9 mouse cellular contexts compared by ENCODE assay signal in the genomic region with DNA sequence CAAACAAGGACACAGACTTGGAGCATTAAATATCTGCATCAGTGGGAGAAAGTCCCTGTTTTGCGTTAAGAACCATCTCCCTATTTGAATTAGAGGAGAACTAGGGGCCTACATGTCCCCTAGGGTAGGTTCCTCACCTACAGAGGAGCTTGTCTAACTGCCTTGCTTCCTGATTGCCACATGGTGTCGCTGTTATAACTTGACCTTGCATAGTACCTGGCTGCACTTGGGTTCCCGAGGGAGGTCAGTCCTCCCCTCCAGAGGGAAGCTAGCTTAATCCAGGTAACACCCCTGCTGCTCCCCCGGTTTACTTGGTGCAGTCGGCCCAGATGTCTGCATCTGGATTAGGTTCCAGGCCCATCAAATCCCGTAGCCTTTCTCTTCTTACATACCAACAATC. TPM values are rescaled to one million over a fixed set of nuclear protein-coding genes. Genes with fewer than 3 reads are reported as not detected.
DNase-seq lines count a peak whose midpoint lies in the region; ATAC-seq lines count a peak whose summit lies in the region.
"Had no signal": no experiment of that assay in that cellular context is flagged by ENCODE, and none has a peak within 500 bp of the region (broad histone marks: within the 10 kb centered on the region; RNA-seq: fewer than 3 reads in every experiment).

No protein-coding gene starts in this region.

- no peak overlapping the region for H3K4me2 ChIP-seq in midbrain, embryonic 11.5 days
- H3K4me2 ChIP-seq: embryonic facial prominence, embryonic 15.5 days had no signal

- H3K9ac ChIP-seq in midbrain, embryonic 11.5 days (ENCODE audit: low read length) = no peak overlapping the region
- H3K9ac ChIP-seq: embryonic facial prominence, embryonic 15.5 days had no signal

- ATAC-seq in midbrain, embryonic 11.5 days (ENCODE audit: low FRiP score) = no peak

- 34% methylated on average over 6 of the region's 6 CpGs for WGBS in midbrain, embryonic 11.5 days
- 27% methylated on average over 6 of the region's 6 CpGs for WGBS in midbrain, embryonic 10.5 days

- H3K4me1 ChIP-seq in midbrain, embryonic 11.5 days (ENCODE audit: control insufficient read depth, insufficient read depth, low read length) = no peaks in the 10 kb centered on the region
- H3K4me1 ChIP-seq in midbrain, embryonic 10.5 days = no peaks in the 10 kb centered on the region
- H3K4me1 ChIP-seq: embryonic facial prominence, embryonic 15.5 days had no signal

- DNase-seq in adrenal gland, postnatal 14 days = peak; percentile 33
- DNase-seq in adrenal gland, adult 2 months = no peak
- peak; percentile 82 for DNase-seq in midbrain, embryonic 11.5 days (ENCODE audit: low spot score, missing footprints)
- no peak for DNase-seq in midbrain, embryonic 10.5 days (ENCODE audit: low spot score)
- DNase-seq in kidney, postnatal 14 days = peak; percentile 36
- DNase-seq in thymus, postnatal 4 days = peak; percentile 19
- DNase-seq in spleen, postnatal 36 days (ENCODE audit: low spot score in 2 of 2) = no peak
- no peak for DNase-seq in gastrocnemius, postnatal 25 days

- no peaks in the 10 kb centered on the region for H3K9me3 ChIP-seq in midbrain, embryonic 11.5 days (ENCODE audit: control insufficient read depth, low read length)
- no peaks in the 10 kb centered on the region for H3K9me3 ChIP-seq in midbrain, embryonic 10.5 days (replicated peaks)
- H3K9me3 ChIP-seq: embryonic facial prominence, embryonic 15.5 days had no signal

- H3K4me3 ChIP-seq in midbrain, embryonic 11.5 days (ENCODE audit: low read depth, low read length) = no peak overlapping the region
- no peak overlapping the region for H3K4me3 ChIP-seq in midbrain, embryonic 10.5 days
- H3K4me3 ChIP-seq: embryonic facial prominence, embryonic 15.5 days had no signal

- no peak overlapping the region for H3K27ac ChIP-seq in midbrain, embryonic 11.5 days (ENCODE audit: low read depth, low read length)
- H3K27ac ChIP-seq in midbrain, embryonic 10.5 days (replicated peaks) = no peak overlapping the region
- H3K27ac ChIP-seq: embryonic facial prominence, embryonic 15.5 days had no signal

- no peaks in the 10 kb centered on the region for H3K27me3 ChIP-seq in midbrain, embryonic 11.5 days (ENCODE audit: control insufficient read depth, insufficient read depth, low read length)
- H3K27me3 ChIP-seq in midbrain, embryonic 10.5 days (ENCODE audit: low read depth, poor library complexity, severe bottlenecking) = no peaks in the 10 kb centered on the region
- H3K27me3 ChIP-seq: embryonic facial prominence, embryonic 15.5 days had no signal

- H3K36me3 ChIP-seq in midbrain, embryonic 11.5 days (ENCODE audit: control insufficient read depth, insufficient read depth, low read length) = no peaks in the 10 kb centered on the region
- H3K36me3 ChIP-seq in midbrain, embryonic 10.5 days = no peaks in the 10 kb centered on the region
- H3K36me3 ChIP-seq: embryonic facial prominence, embryonic 15.5 days had no signal

RNA-seq across cellular contexts. Expression of a gene that starts 27.9 kb away (rescaled TPM):
- total RNA-seq in adrenal gland, postnatal 14 days (2021) = 25.5 and 27.4 TPM in 2 replicates
- 10 to 100 TPM; 36.2 to 44.4 TPM for total RNA-seq in adrenal gland, adult 2 months (2021)
- 37.0 and 43.0 TPM in 2 replicates for polyA plus RNA-seq in adrenal gland, adult 2 months (2012; rRNA removed)
- polyA plus RNA-seq in midbrain, embryonic 11.5 days (2014; fragmentation: Nextera tagmentation; extraction: Ambion mirVana) = 45.8 and 47.3 TPM in 2 replicates
- polyA plus RNA-seq in midbrain, embryonic 10.5 days (2016; fragmentation: Nextera tagmentation; extraction: Ambion mirVana) = 40.9 and 47.7 TPM in 2 replicates
- total RNA-seq in gastrocnemius, postnatal 25 days (2021) = 100 to 1,000 TPM; 422 to 535 TPM

RNA-seq across cellular contexts. Expression of a gene that starts 32.2 kb away (rescaled TPM):
- total RNA-seq in adrenal gland, postnatal 14 days (2021) = 59.6 and 66.0 TPM in 2 replicates
- total RNA-seq in adrenal gland, adult 2 months (2021) = 10 to 100 TPM; 54.1 to 68.9 TPM
- polyA plus RNA-seq in adrenal gland, adult 2 months (2012; rRNA removed) = 50.4 and 73.4 TPM in 2 replicates
- 223 and 239 TPM in 2 replicates for polyA plus RNA-seq in midbrain, embryonic 11.5 days (2014; fragmentation: Nextera tagmentation; extraction: Ambion mirVana)
- 180 and 203 TPM in 2 replicates for polyA plus RNA-seq in midbrain, embryonic 10.5 days (2016; fragmentation: Nextera tagmentation; extraction: Ambion mirVana)
- total RNA-seq in gastrocnemius, postnatal 25 days (2021) = 10 to 100 TPM; 25.8 to 26.5 TPM

Comparison
In these comparisons a context has a peak if more than half of its experiments do, and no peak if none do; other contexts are left out.
1. DNase-seq: peak in adrenal gland, postnatal 14 days (single experiment), midbrain, embryonic 11.5 days (single experiment), kidney, postnatal 14 days (single experiment) and thymus, postnatal 4 days (single experiment); none in adrenal gland, adult 2 months (single experiment), midbrain, embryonic 10.5 days (single experiment), spleen, postnatal 36 days (0 of 2) and gastrocnemius, postnatal 25 days (single experiment).
2. RNA of a gene that starts 27.9 kb away (total RNA-seq): 422 to 535 TPM in gastrocnemius, postnatal 25 days; 36.2 to 44.4 TPM in adrenal gland, adult 2 months and 25.5 to 27.4 TPM in adrenal gland, postnatal 14 days; every median in the first group is over 4 times any median in the second.